Mouse (Mus musculus): ENCODE results near the gene Gabpb1. TPM values are rescaled to one million over a fixed set of nuclear protein-coding genes. Genes with fewer than 3 reads are reported as not detected.

Gabpb1 gene
- polyA plus RNA-seq, 1 experiment: 26.2 TPM

DNA sequence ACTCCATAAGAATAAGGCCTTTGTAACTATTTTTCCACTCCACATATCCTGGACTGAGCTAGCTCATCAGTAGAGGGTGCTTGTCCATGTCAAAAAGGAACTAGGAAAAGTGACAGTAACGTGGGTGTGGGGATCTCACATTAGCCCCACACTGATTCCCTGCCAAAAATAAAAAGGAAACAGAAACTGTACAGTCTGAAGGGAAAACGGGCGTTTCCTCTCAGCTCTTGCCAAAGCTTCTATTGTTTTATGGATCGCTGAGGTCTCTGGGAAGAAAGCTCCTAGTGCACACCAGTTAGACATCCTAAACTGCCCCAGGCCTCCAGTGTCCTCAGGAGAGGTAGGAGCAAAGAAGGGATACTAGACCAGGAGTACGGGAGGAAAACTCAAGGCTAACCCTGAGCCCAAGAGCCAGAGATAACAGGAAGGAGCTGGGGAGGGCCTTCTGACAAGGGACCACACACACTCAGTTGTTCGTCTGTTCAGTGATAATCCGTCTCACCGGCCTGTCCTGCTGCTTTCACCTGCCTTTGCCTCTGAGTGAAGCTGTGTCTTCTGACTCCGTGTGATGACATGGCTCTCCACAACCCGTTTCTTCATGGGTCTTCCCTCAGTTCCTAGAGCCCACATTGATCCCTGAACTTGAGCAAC, 68.5 kb downstream of the Gabpb1 start:
- Histone ChIP-seq H3K4me1 (replicated peaks; ENCODE audit: control insufficient read depth, insufficient read depth, low read length) (peaks cover 8% of the 10 kb centered on the region), H3K27me3 (ENCODE audit: control insufficient read depth, insufficient read depth, low read length) (no peaks in the 10 kb centered on the region), H3K4me3 (ENCODE audit: control insufficient read depth, insufficient read depth, low read length) (no peak overlapping the region), H3K27ac (ENCODE audit: control insufficient read depth, insufficient read depth, low read length) (no peak overlapping the region), H3K36me3 (ENCODE audit: control insufficient read depth, insufficient read depth, low read length) (no peaks in the 10 kb centered on the region)
- 73% methylated on average over 10 of the region's 10 CpGs for WGBS
- no peak for DNase-seq
- TF ChIP-seq CTCF (IDR thresholded peaks at IDR 0.05; ENCODE audit: borderline replicate concordance, control insufficient read depth, extremely low read depth, insufficient read depth, low read length, poor library complexity): no peak
- TF ChIP-seq POLR2A (IDR thresholded peaks at IDR 0.05; ENCODE audit: control insufficient read depth, extremely low read depth, insufficient read depth, low read length, poor library complexity): no peak

DNA sequence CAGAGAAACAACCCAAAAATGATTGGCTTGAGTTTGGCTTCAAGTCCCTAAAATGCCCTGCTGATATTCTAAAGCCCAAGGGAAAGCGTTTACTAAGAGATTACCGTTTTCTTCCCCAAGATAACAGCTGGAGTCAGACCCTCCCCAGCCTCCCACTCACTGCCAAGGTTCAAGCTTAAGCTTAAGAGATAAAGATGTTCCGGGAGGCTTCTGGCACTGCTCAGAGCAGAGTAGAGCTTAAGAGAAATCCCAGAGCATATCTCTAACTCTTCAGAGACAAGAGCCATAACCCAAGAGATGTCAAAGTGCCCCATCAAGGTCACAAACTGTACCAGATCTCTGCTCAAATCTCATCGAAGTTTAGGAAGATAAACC, 69.5 kb downstream of the Gabpb1 start:
- Histone ChIP-seq H3K36me3 (ENCODE audit: control insufficient read depth, insufficient read depth, low read length) (no peaks in the 10 kb centered on the region), H3K4me1 (replicated peaks; ENCODE audit: control insufficient read depth, insufficient read depth, low read length) (peaks cover 14% of the 10 kb centered on the region), H3K27me3 (ENCODE audit: control insufficient read depth, insufficient read depth, low read length) (no peaks in the 10 kb centered on the region), H3K27ac (ENCODE audit: control insufficient read depth, insufficient read depth, low read length) (no peak overlapping the region), H3K4me3 (ENCODE audit: control insufficient read depth, insufficient read depth, low read length) (no peak overlapping the region)
- no peak for DNase-seq
- WGBS: 73% methylated on average over 4 of the region's 4 CpGs
- TF ChIP-seq POLR2A (IDR thresholded peaks at IDR 0.05; ENCODE audit: control insufficient read depth, extremely low read depth, insufficient read depth, low read length, poor library complexity): no peak
- no peak for TF ChIP-seq CTCF (IDR thresholded peaks at IDR 0.05; ENCODE audit: borderline replicate concordance, control insufficient read depth, extremely low read depth, insufficient read depth, low read length, poor library complexity)

DNA sequence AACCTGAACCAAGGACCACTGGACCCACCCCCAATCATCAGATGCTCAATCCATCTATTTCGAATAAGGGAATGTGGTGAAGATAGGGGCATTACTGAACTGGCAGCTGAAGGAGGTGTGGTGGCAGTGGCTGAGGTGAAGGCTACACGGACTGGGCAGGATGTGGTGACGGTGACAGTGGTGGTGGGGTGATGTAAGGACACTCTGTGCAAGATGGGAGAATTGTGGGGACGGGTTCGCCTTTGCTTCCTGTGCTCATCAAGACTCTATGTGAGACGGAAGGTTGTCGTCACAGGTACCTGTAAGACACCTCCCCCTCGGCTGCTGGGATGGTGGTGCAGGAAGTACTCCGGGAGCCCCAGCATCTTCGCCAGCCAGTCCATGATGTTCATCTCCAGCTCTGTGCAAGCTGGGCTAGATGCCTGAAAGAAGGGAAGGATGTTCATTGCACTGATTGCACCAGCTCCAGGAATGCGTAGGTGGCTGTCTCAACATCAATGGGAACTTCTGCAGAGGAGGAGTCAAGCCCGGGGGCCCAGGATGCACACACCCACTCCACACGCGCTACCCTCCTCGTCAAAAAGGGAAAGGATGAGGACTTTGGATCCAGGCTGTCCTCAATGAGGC, 70.0 kb downstream of the Gabpb1 start:
- TF ChIP-seq CTCF (IDR thresholded peaks at IDR 0.05; ENCODE audit: borderline replicate concordance, control insufficient read depth, extremely low read depth, insufficient read depth, low read length, poor library complexity) (no peak), POLR2A (IDR thresholded peaks at IDR 0.05; ENCODE audit: control insufficient read depth, extremely low read depth, insufficient read depth, low read length, poor library complexity) (no peak)
- peaks cover 14% of the 10 kb centered on the region for H3K4me1 ChIP-seq (replicated peaks; ENCODE audit: control insufficient read depth, insufficient read depth, low read length)
- H3K36me3 ChIP-seq (ENCODE audit: control insufficient read depth, insufficient read depth, low read length): no peaks in the 10 kb centered on the region
- 26% methylated on average over 15 of the region's 15 CpGs for WGBS
- no peaks in the 10 kb centered on the region for H3K27me3 ChIP-seq (ENCODE audit: control insufficient read depth, insufficient read depth, low read length)
- no peak overlapping the region for H3K27ac ChIP-seq (ENCODE audit: control insufficient read depth, insufficient read depth, low read length)
- no peak overlapping the region for H3K4me3 ChIP-seq (ENCODE audit: control insufficient read depth, insufficient read depth, low read length)
- peak; percentile 28 for DNase-seq

DNA sequence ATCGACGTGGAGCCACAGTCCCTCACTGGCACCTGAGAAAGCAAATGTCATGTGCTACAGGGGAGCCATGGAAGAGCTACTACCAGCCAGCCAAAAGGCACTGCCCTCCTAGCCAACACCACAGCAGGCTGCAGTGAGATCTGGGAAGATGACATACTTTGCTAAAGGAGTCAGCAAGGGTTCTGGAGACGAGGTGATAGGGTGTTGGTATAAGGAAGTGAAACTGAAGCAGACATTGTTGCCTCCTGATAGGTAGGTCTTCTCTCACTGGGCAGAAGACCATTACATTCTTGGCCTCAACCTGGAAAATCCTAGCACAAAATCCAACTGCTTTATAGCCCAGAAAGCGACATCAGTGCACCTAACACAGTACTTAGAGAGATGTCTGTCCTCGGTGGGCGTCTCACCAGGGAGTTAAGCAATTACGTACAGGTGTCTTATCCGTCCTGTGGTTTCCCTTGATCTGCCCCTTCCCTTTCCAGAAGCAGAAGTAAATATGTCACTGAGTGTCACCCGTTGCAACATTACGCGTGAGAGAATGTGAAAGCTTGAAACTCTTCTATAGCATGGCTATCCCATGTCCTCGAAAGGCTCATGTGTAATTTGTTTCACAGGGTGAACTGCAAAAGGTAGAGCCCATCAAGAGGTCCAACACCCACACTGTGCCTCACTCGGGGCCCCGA, 74.1 kb downstream of the Gabpb1 start:
- Histone ChIP-seq H3K4me1 (replicated peaks; ENCODE audit: control insufficient read depth, insufficient read depth, low read length) (peaks cover 26% of the 10 kb centered on the region), H3K4me3 (ENCODE audit: control insufficient read depth, insufficient read depth, low read length) (no peak overlapping the region), H3K27ac (ENCODE audit: control insufficient read depth, insufficient read depth, low read length) (no peak overlapping the region), H3K27me3 (ENCODE audit: control insufficient read depth, insufficient read depth, low read length) (no peaks in the 10 kb centered on the region), H3K36me3 (ENCODE audit: control insufficient read depth, insufficient read depth, low read length) (no peaks in the 10 kb centered on the region)
- DNase-seq: no peak
- 29% methylated on average over 14 of the region's 14 CpGs for WGBS
- TF ChIP-seq CTCF (IDR thresholded peaks at IDR 0.05; ENCODE audit: borderline replicate concordance, control insufficient read depth, extremely low read depth, insufficient read depth, low read length, poor library complexity) (no peak), POLR2A (IDR thresholded peaks at IDR 0.05; ENCODE audit: control insufficient read depth, extremely low read depth, insufficient read depth, low read length, poor library complexity) (no peak)

DNA sequence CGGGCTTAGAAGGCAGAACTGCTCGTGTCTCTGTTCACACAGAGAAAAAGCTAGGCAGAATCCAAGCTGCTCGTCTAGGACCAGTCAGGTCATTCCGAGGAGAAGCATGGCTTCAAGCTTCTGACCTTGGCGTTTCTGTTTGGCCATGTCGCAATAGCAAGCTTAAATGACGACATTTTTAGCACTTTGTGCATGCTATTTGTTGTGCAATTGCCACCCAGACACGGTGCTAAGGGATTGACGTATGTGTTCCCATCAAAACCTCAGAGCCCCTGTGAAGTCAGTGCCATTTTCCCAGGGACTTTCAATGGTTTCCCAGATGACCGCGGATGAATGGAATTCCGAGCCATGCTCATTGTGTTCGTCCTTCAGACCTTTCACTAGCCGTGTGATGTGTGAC, 75.6 kb downstream of the Gabpb1 start:
- 93% methylated on average over 14 of the region's 14 CpGs for WGBS
- Histone ChIP-seq H3K36me3 (ENCODE audit: control insufficient read depth, insufficient read depth, low read length) (no peaks in the 10 kb centered on the region), H3K27me3 (ENCODE audit: control insufficient read depth, insufficient read depth, low read length) (no peaks in the 10 kb centered on the region), H3K4me3 (ENCODE audit: control insufficient read depth, insufficient read depth, low read length) (no peak overlapping the region), H3K4me1 (replicated peaks; ENCODE audit: control insufficient read depth, insufficient read depth, low read length) (peaks cover 22% of the 10 kb centered on the region), H3K27ac (ENCODE audit: control insufficient read depth, insufficient read depth, low read length) (no peak overlapping the region)
- TF ChIP-seq POLR2A (IDR thresholded peaks at IDR 0.05; ENCODE audit: control insufficient read depth, extremely low read depth, insufficient read depth, low read length, poor library complexity) (no peak), CTCF (IDR thresholded peaks at IDR 0.05; ENCODE audit: borderline replicate concordance, control insufficient read depth, extremely low read depth, insufficient read depth, low read length, poor library complexity) (no peak)
- no peak for DNase-seq

DNA sequence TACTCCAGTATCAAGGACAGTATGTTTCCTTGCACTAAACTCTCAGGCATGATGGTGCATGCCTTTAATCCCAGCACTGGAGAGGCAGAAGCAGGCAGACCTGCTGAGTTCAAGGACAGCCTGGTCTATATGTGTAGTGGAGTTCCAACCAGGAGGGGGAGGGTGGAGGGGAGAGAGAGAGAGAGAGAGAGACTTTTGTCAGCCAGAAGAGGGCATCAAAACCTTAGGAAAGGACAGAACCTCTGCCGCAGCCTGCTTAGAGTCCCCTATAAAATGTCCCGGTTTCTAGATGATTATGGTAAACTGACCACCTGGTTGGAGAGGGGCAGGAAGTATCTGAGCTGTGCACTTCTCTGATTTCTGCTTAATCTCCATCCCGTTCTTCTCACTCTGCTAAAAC, 77.1 kb downstream of the Gabpb1 start:
- no peaks in the 10 kb centered on the region for H3K27me3 ChIP-seq (ENCODE audit: control insufficient read depth, insufficient read depth, low read length)
- no peak overlapping the region for H3K4me3 ChIP-seq (ENCODE audit: control insufficient read depth, insufficient read depth, low read length)
- H3K4me1 ChIP-seq (replicated peaks; ENCODE audit: control insufficient read depth, insufficient read depth, low read length): peaks cover 26% of the 10 kb centered on the region
- no peaks in the 10 kb centered on the region for H3K36me3 ChIP-seq (ENCODE audit: control insufficient read depth, insufficient read depth, low read length)
- TF ChIP-seq CTCF (IDR thresholded peaks at IDR 0.05; ENCODE audit: borderline replicate concordance, control insufficient read depth, extremely low read depth, insufficient read depth, low read length, poor library complexity) (no peak), POLR2A (IDR thresholded peaks at IDR 0.05; ENCODE audit: control insufficient read depth, extremely low read depth, insufficient read depth, low read length, poor library complexity) (no peak)
- WGBS: 7% methylated on average over 3 of the region's 3 CpGs
- no peak overlapping the region for H3K27ac ChIP-seq (ENCODE audit: control insufficient read depth, insufficient read depth, low read length)
- DNase-seq: peak; percentile 9

All from thymus, adult 2 months (tissue).